Mouse (Mus musculus) stomach, embryonic 14.5 days (tissue): Measurements from ENCODE around the gene Calm5. TPM values are rescaled to one million over a fixed set of nuclear protein-coding genes. Genes with fewer than 3 reads are reported as not detected.

Experiments used
- ATAC-seq: fragments of 200-750 bp; cut with Nextera tagmentation; 2 replicates; pipeline ENCODE4 v1.8.0; 2017; ENCODE audit warnings: low read depth, moderate TSS enrichment; ENCODE audit not compliant: insufficient number of reproducible peaks, insufficient read depth, low FRiP score
- H3K27ac ChIP-seq: fragments of 300-500 bp; sonication (generic); 2 replicates; pipeline ENCODE4 v1.5.1; 2014; ENCODE audit warnings: mild to moderate bottlenecking, low read length, moderate library complexity, mixed read lengths
- H3K27me3 ChIP-seq: fragments of 300-500 bp; sonication (generic); 2 replicates; pipeline ENCODE4 v1.6.1; 2014; ENCODE audit warnings: low read length, control low read depth, mixed read lengths; ENCODE audit not compliant: control insufficient read depth, insufficient read depth
- H3K36me3 ChIP-seq: fragments of 300-500 bp; sonication (generic); 2 replicates; pipeline ENCODE4 v1.6.1; 2014; ENCODE audit warnings: mild to moderate bottlenecking, control low read depth, low read length, moderate library complexity, mixed read lengths; ENCODE audit not compliant: control insufficient read depth, insufficient read depth
- H3K4me1 ChIP-seq: fragments of 300-500 bp; sonication (generic); 2 replicates; pipeline ENCODE4 v1.6.1; 2014; ENCODE audit warnings: low read length, control low read depth, mixed read lengths; ENCODE audit not compliant: control insufficient read depth, insufficient read depth
- H3K4me2 ChIP-seq: fragments of 300-500 bp; sonication (generic); replicated peaks from 2 replicates; pipeline ENCODE4 v1.6.1; 2014; ENCODE audit warnings: low read depth, low read length, control low read depth
- H3K4me3 ChIP-seq: fragments of 300-500 bp; sonication (generic); 2 replicates; pipeline ENCODE4 v1.5.1; 2014; ENCODE audit warnings: low read depth, low read length, control low read depth
- H3K9ac ChIP-seq: fragments of 300-500 bp; sonication (generic); replicated peaks from 2 replicates; pipeline ENCODE4 v1.6.1; 2014; ENCODE audit warnings: low read depth, mild to moderate bottlenecking, control low read depth, low read length, moderate library complexity, mixed read lengths
- H3K9me3 ChIP-seq: fragments of 300-500 bp; sonication (generic); 2 replicates; pipeline ENCODE4 v1.6.1; 2016; ENCODE audit warnings: low read depth, low read length, control low read depth; ENCODE audit not compliant: control insufficient read depth
- WGBS: fragments of 180-500 bp; shearing (Covaris S2); extraction: QIAGEN DNeasy Blood & Tissue Kit; methylation state at CpG from one replicate; pipeline ENCODE4 v1.1.7; 2014; 5-methylcytosine and 5-hydroxymethylcytosine counted together
- polyA plus RNA-seq: library from polyadenylated mRNA; unstranded; fragments of >200 nt; fragmentation: Nextera tagmentation; extraction: Ambion mirVana; gene quantifications from 2 replicates; pipeline ENCODE4 v1.2.1, GENCODE M21; 2014

Gene Calm5
- polyA plus RNA-seq, 1 experiment from 2014 or later: not detected

DNA sequence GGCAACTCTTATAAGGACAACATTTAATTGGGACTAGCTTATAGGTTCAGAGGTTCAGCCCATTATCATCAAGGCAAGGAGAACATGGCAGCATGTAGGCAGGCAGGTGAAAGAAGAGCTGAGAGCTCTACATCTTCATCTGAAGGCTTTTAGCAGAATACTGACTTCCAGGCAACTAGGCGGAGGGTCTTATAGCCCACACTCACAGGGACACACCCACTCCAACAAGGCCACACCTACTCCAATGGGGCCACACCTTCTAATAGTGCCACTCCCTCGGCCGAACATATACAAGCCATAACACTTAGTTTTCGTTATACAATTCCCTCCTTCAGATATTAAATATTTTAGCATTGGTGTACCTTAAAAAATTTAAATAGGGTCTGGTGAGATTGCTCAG is 18.9 kb downstream of the Calm5 start:
- Histone ChIP-seq H3K9ac (no peak overlapping the region), H3K36me3 (no peaks in the 10 kb centered on the region), H3K4me2 (no peak overlapping the region), H3K27me3 (no peaks in the 10 kb centered on the region), H3K4me3 (no peak overlapping the region), H3K4me1 (no peaks in the 10 kb centered on the region), H3K9me3 (no peaks in the 10 kb centered on the region), H3K27ac (no peak overlapping the region)
- WGBS: 91% methylated on average over 4 of the region's 4 CpGs
- no peak for ATAC-seq

DNA sequence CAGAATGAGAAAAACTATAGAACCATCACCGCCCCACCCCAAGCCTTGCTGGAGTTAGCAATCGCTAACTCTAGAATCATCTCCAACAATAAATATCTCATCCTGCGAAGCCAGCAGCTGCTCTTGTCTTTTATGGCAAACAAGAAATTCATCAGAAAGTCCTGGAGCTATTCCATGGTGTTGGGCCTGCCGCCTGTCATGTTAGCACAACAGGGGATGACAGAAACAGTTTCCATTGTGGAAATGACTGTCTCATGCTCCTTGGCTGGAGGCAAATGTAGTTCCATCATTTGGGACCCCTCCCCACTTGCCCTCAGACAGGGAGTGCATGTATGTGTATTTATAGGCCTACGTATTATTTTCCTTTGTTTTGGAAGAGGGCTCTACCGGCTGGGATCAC is 22.5 kb downstream of the Calm5 start:
- H3K27me3 ChIP-seq: no peaks in the 10 kb centered on the region
- WGBS: 65% methylated on average over 6 of the region's 6 CpGs
- H3K36me3 ChIP-seq: no peaks in the 10 kb centered on the region; the same call in 1 of the 2 replicates
- no peak overlapping the region for H3K4me2 ChIP-seq
- no peaks in the 10 kb centered on the region for H3K9me3 ChIP-seq
- H3K4me1 ChIP-seq: no peaks in the 10 kb centered on the region
- no peak overlapping the region for H3K9ac ChIP-seq
- no peak overlapping the region for H3K27ac ChIP-seq
- H3K4me3 ChIP-seq: no peak overlapping the region
- no peak for ATAC-seq

DNA sequence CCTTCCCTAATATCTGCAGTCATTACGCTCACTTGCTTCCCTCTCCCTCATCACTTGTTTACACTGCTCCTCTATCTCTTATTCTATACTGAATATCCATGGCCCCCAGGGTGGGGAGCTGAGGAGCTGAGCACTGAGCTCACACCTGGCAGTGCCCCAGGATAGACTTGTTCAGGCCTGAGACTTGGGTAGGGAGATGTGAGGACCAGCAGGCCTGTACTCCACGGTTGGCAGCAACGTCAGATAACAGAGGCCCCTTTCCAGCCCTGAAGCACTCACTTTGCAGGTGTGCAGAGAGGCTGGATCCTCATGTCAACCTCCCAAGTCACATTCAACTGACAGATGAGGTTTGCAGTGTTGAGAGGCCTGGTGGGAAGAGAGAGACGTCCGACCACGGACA is 23.2 kb downstream of the Calm5 start:
- Histone ChIP-seq H3K9ac (no peak overlapping the region), H3K27me3 (no peaks in the 10 kb centered on the region), H3K4me3 (no peak overlapping the region), H3K36me3 (peaks cover 6% of the 10 kb centered on the region), H3K9me3 (no peaks in the 10 kb centered on the region), H3K4me1 (no peaks in the 10 kb centered on the region), H3K4me2 (no peak overlapping the region), H3K27ac (no peak overlapping the region)
- WGBS: 36% methylated on average over 6 of the region's 6 CpGs
- peak; percentile 59; the same call in 1 of the 2 replicates for ATAC-seq

DNA sequence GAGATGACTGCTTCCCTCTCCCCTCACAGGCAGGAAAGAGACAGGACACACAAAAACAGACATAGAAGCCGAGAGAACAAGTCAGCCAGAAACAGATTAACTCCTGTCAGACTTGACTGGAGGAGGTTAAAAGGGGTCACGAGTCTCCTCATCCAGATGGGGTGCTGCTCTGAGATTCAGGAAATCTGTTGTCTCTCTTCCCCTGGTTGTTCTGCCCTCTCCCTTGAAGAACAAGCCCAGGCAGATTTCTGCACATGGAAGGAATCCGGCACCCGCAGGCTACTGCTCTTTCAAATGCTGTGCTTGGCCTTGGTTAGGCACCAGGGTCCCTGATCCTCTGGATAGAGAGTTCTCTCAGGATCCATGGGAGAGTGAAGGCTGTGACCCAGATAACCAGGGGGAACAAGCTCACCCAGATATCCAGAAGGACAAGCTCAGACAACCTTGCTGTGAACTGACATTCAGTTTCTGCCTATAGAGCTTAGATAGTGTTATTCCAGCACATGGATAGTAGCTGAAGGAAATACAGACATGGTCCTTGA is 23.8 kb downstream of the Calm5 start:
- 49% methylated on average over 4 of the region's 4 CpGs for WGBS
- H3K4me1 ChIP-seq: no peaks in the 10 kb centered on the region
- no peak overlapping the region for H3K4me2 ChIP-seq
- no peaks in the 10 kb centered on the region for H3K9me3 ChIP-seq
- no peaks in the 10 kb centered on the region for H3K27me3 ChIP-seq
- no peak overlapping the region for H3K27ac ChIP-seq
- H3K36me3 ChIP-seq: peaks cover 7% of the 10 kb centered on the region
- ATAC-seq: no peak
- no peak overlapping the region for H3K9ac ChIP-seq
- H3K4me3 ChIP-seq: no peak overlapping the region

DNA sequence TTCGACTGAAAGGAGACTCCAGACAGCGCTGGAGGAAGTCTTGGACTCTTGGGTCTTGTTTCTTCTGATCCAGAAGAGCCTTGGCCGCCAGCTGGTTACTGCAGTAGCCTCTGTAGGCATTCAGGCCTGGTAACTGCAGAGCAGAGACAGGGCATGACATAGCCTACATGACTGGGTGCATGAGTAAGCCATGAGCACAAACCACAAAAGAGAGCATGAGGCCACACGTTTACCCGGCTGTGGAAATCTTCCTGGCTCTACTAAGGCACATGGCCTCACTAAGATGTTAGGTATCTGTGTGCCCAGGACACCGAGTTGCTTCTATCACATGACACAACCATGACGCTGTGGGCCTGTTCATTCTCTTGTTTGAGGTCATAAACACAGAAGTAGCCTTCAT is 32.7 kb downstream of the Calm5 start:
- no peaks in the 10 kb centered on the region for H3K27me3 ChIP-seq
- WGBS: 95% methylated on average over 7 of the region's 7 CpGs
- peaks cover 47% of the 10 kb centered on the region for H3K36me3 ChIP-seq
- H3K4me3 ChIP-seq: no peak overlapping the region
- no peaks in the 10 kb centered on the region for H3K4me1 ChIP-seq
- H3K4me2 ChIP-seq: no peak overlapping the region
- no peak overlapping the region for H3K27ac ChIP-seq
- no peak for ATAC-seq
- no peaks in the 10 kb centered on the region for H3K9me3 ChIP-seq
- H3K9ac ChIP-seq: no peak overlapping the region

DNA sequence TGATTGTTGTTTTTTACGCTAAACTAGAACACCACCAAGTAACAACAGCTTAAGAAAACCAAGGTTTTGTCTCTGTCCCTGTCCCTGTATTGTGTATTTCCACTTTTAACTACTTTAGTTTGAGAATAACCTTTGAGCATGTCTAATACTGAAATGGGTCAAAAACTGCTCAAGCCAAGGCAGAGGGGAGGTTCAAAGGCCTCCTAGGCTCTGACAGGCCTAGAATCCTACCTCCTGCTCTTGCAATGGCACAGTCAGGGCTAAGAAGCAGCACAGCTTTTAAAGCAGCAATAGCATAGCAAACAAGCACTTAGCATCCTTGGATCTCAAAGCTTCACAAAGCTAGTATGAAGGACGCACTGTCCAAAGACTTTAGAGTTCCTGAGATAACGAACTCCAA is 35.1 kb downstream of the Calm5 start:
- Histone ChIP-seq H3K9me3 (no peaks in the 10 kb centered on the region), H3K27ac (no peak overlapping the region), H3K4me2 (no peak overlapping the region), H3K4me1 (0 out of 2 replicates have a peak, but pooled peaks cover 3% of the 10 kb centered on the region), H3K36me3 (peaks cover 39% of the 10 kb centered on the region), H3K27me3 (no peaks in the 10 kb centered on the region), H3K4me3 (no peak overlapping the region), H3K9ac (no peak overlapping the region)
- 87% methylated on average over 3 of the region's 3 CpGs for WGBS
- ATAC-seq: no peak

DNA sequence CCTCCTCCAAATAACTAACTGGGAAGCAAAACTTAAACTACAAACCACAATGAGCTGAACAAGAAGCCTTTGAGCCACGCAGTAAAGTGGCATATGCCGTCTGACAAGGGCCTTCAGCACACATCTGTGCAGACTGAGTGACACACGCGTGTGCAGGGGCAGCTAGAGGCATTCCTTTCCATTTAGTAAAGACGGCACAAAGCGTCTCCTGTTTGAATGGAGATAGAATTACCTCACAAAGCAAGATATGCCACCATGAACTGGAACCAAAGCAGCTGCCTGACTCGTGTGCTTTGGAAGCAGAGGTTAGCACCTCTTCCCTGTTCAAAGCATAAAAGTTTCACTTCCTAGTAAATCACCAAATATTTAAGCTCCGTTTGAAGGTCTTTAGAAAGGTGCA is 36.1 kb downstream of the Calm5 start:
- no peaks in the 10 kb centered on the region for H3K9me3 ChIP-seq
- H3K9ac ChIP-seq: no peak overlapping the region
- no peak for ATAC-seq
- 47% methylated on average over 8 of the region's 8 CpGs for WGBS
- 0 out of 2 replicates have a peak, but pooled peaks cover 3% of the 10 kb centered on the region for H3K4me1 ChIP-seq
- H3K4me3 ChIP-seq: no peak overlapping the region
- H3K36me3 ChIP-seq: peaks cover 31% of the 10 kb centered on the region
- H3K4me2 ChIP-seq: peak overlapping the region; percentile 23
- H3K27ac ChIP-seq: peak overlapping the region; percentile 17; the same call in 1 of the 2 replicates
- H3K27me3 ChIP-seq: no peaks in the 10 kb centered on the region

DNA sequence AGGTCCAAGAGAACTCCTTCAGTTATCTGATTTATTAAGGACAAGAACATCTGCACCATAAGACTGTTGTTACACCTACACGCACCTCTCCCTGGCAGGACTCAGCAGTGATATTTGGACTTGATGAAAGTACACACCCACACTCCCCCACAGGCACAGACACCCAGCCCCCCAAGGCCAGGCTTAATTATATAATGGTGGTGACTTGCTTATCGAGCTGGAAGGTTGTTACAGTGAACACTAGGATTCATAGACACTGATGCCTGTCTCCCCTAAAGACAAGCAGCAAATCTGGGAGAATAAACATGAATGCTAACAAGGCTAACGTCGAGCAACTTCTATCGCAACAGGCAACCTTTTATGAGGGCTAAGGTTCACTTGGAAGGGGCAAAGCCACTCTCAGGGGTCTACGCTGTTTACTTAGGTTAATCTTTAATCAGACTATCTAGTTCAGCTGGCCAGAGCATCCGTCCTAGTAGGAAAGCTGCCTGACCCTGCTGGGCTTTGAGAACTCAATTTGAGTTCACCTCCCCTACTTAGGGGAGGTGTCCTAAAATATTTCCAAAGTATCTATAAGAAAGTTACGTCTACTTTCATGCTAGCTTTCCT is 37.6 kb downstream of the Calm5 start:
- no peaks in the 10 kb centered on the region for H3K27me3 ChIP-seq
- peak overlapping the region; percentile 52 for H3K4me2 ChIP-seq
- ATAC-seq: no peak
- 0 out of 2 replicates have a peak, but pooled peaks cover 3% of the 10 kb centered on the region for H3K4me1 ChIP-seq
- peaks cover 21% of the 10 kb centered on the region for H3K36me3 ChIP-seq
- no peak overlapping the region for H3K27ac ChIP-seq
- peak overlapping the region; percentile 47; the same call in 1 of the 2 replicates for H3K9ac ChIP-seq
- WGBS: 23% methylated on average over 8 of the region's 8 CpGs
- peak overlapping the region; percentile 60 for H3K4me3 ChIP-seq
- no peaks in the 10 kb centered on the region for H3K9me3 ChIP-seq
